Mouse (Mus musculus) adrenal gland, adult (tissue): ENCODE results near the gene Lmln.
A peak's percentile ranks its signal among the peaks of the same experiment; 100 is the strongest.
"Not testable (repeated sequence)": the region's sequence is repeated elsewhere in the genome, so short reads cannot be mapped to it uniquely, and the experiment has no call there.

Experiments
- DNase-seq, 2 experiments: peaks; one replicate each; pipeline ENCODE4 v3.0.0; 2022 to 2023; ENCODE audit warnings: low spot score in 1 of 2; ENCODE audit not compliant: inconsistent age in 2 of 2

Gene Lmln

GRCm38 (mm10) chr16:33056786-33057185, 5.5 kb upstream of the Lmln start:
- DNase-seq: no peak

GRCm38 (mm10) chr16:33058033-33058432, 4.3 kb upstream of the Lmln start:
- DNase-seq: no peak

GRCm38 (mm10) chr16:33058656-33059055, 3.7 kb upstream of the Lmln start:
- DNase-seq: not testable (repeated sequence)

DNA sequence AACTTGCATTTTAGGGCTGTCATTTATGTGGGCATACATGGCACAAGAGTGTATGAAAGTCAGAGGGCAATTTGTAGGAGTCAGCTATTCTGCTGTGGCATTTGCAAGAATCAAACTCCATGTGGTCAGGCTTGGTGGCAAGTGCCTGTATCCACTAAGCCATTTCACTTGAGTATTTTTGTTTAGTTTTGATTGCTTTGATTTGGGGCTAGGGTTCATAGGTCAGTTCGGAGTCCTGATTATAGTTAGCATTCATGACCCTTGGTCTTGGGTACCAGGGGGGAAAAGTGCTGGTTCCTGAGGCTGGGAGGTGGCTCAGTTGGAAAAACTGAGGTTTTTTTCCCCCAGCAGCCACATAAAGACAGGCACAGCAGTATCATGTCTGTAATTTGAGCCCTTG, 2.9 kb upstream of the Lmln start:
- DNase-seq: no peak

GRCm38 (mm10) chr16:33060926-33061325, 1.4 kb upstream of the Lmln start:
- DNase-seq: no peak

- no peak for DNase-seq
Measured at GRCm38 (mm10) chr16:33061400-33061799, 921 bp upstream of the Lmln start.

DNA sequence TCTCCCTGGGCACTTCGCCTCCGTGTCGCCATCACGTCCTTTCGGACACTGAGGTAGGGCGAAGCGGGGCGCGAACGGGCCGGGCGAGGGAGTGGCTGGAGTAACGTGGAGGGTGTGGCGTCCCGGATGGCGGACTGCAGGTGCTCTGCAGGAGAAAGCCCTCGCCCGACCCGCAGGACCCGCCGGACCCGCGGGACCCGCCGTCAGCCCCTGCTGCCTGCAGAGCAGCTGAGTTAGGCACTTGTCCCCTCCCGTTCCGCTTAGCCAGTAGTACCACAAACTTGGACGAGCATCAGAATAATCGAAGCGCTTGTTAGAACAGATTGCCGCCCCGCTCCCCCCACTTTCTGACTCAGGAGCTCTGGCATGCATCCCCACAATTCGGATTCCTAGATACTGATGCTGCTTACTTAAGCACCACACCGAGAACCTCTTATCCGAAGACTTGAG, 386 bp downstream of the Lmln start:
- DNase-seq: peak; percentile 86 to 95

DNA sequence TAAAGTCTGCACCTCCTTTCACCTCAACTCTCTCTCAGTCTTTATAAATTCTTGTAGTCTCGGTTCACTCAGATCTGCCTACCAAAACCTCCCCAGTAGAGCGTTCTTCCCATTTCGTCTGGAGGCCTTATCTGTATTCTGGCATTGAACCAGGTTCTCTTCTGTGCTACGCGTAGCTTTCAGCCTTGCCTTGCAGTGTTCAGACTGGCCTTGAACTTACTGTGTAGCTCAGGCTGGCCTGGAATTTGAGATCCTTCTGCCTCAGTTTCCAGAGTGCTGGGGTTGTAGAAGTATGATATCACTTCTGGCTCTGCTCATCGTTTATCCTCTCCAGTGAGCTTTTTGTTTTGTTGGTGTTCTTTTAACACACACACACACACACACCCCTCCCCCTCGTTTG, 946 bp downstream of the Lmln start:
- DNase-seq: peak; percentile 49 to 79

DNA sequence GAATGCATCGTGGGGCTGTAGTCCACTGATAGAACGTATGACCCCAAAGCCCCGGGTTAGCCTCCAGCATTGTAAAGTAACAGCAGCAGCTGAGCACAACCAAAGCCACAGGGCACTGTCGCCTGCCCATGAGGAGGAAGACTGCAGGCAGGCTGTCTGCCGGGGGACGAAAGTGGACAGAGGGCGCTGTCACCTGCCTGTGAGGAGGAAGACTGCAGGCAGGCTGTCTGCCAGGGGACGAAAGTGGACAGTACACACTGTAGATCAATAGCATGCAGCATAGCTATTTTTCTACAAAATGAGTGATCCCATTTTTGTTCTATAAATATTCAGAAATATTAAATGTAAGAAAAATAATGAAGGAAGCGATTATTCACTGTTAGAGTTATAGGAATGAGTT, 2.3 kb downstream of the Lmln start:
- DNase-seq: no peak

DNA sequence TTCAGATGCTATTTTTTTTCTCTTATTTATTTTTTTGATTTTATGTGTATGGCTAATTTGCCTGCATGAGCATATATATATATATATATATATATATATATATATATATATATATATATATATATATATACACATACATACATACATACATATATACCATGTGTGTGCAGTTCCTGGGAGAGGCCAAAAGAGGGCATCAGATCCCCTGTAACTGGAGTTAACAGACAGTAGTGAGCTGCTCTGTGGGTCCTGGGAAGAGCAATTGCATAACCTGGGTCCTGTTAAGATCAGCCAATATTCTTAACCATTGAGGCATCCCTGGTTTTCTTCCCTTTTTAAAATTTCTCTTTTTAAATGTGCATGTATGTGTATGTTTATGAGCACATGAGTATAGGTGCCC, 8.6 kb downstream of the Lmln start:
- no peak for DNase-seq

GRCm38 (mm10) chr16:33072871-33073557, 10.7 kb downstream of the Lmln start:
- DNase-seq: no peak

- DNase-seq: no peak
Measured at GRCm38 (mm10) chr16:33074967-33075366, 12.6 kb downstream of the Lmln start.

DNA sequence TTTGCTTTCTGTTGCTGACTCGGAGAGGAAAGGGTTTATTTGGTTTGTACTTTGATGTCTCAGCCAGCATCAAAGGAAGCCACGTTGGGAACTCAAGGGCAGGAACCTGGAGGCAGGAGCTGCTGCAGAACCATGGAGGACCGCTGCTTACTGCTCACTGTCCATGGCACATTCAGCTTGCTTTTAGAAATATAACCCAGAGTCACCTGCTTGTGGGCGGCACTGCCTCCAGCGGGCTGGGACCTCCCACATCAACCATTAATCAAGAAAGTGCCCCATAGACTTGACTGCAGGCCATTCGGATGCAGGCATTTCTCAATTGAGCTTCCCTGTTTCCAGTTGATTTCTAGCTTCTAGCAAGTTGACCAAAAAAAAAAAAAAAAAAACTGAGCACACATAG, 13.8 kb downstream of the Lmln start:
- DNase-seq: peak; percentile 70 to 76

- peak in 1 of 2 experiments; percentile 39 for DNase-seq
Measured at GRCm38 (mm10) chr16:33077069-33077627, 14.8 kb downstream of the Lmln start.

DNA sequence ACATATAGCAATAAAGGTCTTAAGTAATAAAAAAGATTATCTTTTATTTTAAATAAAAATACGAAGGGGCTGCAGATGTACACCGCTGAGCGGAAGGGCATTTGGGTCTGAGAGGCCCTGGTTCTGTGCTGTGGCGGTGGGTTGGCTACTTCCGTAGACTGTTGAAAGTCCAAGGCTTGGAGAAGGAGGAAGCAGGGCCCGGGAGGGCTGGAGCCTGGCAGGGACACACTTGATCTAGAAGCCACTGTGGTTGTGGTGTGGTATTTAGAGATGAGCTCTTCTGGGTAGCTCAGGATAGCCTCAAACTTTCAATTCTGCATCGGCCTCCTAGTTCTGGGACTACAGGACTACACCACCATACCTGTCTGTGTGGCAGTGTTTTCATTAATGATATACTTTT, 17.7 kb downstream of the Lmln start:
- DNase-seq: no peak

GRCm38 (mm10) chr16:33082951-33083350, 20.6 kb downstream of the Lmln start:
- no peak for DNase-seq

GRCm38 (mm10) chr16:33083996-33084395, 21.7 kb downstream of the Lmln start:
- peak; percentile 42 to 61 for DNase-seq

DNA sequence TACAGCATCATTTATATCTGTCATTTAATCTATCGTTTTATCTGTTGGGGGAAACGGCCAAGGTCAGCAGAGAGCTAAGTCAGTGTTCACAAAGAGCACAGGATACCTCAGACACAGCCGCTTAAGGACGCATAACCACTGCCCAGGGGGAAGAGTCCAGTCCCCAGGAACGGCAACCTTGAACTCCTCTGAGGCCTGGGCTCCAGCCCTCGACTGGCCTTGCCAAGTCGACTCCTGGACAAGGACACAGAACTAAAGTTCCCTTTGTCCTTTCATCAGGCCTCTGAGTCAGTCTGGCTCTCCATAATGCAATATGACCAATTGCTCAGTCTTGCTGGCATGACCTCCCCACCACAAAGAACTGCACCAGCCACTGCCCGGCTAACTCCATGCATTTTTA, 23.3 kb downstream of the Lmln start:
- peak; percentile 93 to 94 for DNase-seq

- DNase-seq: no peak
Measured at GRCm38 (mm10) chr16:33113726-33114125, 51.4 kb downstream of the Lmln start.

DNA sequence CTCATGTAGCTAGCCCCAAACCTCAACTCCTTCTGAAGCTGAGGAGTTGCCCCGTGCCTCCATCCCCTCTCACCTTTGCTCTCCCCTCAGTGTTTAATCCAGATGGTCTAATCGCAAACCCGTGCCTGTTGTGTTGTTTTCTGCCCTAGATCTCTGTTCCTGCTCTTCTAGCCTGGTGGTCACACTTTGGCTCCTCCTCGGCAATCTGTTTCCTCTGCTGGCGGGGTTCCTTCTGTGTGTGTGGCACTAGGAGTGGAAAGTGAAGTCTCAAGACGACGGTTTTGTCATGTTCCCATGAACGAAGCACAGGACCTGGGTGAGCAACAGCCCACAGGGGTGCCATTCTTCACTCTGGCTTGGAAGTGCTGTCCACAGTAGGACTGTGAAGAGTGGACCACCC, 61.1 kb downstream of the Lmln start:
- DNase-seq: no peak

GRCm38 (mm10) chr16:33123938-33124820, 61.9 kb downstream of the Lmln start:
- DNase-seq: peak; percentile 63 to 74

- no peak for DNase-seq
Measured at GRCm38 (mm10) chr16:33127052-33127451, 64.7 kb downstream of the Lmln start.
